Mouse (Mus musculus) megakaryocyte, adult 5-6 weeks (primary cell): ENCODE results near the gene Srgap3. TPM values are rescaled to one million over a fixed set of nuclear protein-coding genes. Genes with fewer than 3 reads are reported as not detected.
"Not testable (repeated sequence)": the region's sequence is repeated elsewhere in the genome, so short reads cannot be mapped to it uniquely, and the experiment has no call there.

Experiments used
- ATAC-seq: 2 replicates; pipeline ENCODE4 v1.8.0; 2016; ENCODE audit warnings: mild to moderate bottlenecking, inconsistent platforms; ENCODE audit not compliant: poor library complexity, severe bottlenecking
- total RNA-seq, 2 experiments: library from RNA; stranded (forward) in 1 of 2; stranded (reverse) in 1 of 2; fragments of 153-499, 151-499 nt in 1 of 2; fragments of 221-1000, 200-1000 nt in 1 of 2; gene quantifications; 2 replicates each; pipeline versions ENCODE4 v1.2.3 to v1.2.4; 2015 to 2017

The Srgap3 gene
- total RNA-seq, 2 experiments from 2014 or later = 2.7 to 3.5 TPM

DNA sequence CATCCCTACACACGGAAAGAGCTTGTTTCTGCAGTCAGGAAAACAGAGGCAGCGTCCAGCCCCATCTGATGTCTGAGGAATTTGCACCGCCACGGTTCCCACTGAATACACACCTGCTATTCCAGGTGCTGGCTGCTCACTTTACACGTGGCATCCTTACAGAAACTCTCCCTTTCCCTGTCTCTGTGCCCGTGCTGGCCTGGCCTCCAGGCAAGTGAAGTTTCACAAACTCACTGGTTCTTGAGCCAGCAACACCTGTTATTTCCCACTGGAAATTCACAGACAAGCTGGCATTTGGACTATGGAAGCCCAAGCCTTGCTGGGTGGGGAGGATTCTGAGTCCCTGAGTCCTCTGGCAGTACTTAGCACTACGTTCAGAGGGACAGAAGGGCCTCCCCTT lies 84.6 kb downstream of the Srgap3 start:
- no peak for ATAC-seq

DNA sequence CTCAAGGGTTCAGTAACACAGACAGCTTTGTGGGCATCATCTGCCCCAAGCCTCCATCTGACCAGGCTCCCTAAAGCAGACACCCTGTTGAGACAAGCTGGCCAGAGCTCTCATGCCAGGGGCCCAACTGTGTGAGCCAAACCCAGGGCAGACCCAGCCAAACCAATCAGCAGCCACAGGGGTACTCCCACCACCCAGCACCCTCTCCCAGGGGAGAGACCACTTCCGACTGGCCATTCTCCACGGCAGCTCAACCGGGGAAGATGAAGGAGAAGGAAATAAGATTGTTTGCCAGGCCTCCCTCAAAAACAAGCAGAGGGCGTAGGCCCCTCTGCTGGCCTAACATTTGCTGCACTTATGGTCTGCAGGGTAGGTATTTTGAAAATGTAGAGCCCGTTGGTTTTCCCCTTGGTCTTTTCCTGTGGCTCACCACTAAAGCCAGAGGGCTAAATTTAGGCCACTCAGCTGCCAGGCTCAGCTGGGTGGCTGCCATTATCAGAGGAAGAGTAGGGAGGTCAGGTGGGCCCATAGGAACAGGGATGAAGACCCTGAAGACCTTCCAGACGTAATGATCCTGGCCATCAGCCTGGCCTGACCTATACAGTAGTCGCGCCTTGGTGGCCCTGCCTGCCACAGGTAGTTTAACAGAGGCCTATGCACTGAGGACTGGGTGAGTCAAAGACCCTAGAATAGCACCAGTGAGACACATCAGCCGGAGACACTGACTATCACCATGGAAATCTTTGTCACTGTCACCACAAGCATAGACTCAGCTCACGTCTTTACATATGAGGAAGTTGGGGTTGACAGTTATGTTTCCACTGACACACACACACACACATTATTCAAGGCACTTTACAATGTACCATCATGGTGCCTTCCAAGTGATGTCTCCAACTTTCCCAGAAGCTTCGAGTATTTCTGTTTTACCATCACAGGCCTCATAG lies 85.4 kb downstream of the Srgap3 start:
- peak; percentile 76 for ATAC-seq

DNA sequence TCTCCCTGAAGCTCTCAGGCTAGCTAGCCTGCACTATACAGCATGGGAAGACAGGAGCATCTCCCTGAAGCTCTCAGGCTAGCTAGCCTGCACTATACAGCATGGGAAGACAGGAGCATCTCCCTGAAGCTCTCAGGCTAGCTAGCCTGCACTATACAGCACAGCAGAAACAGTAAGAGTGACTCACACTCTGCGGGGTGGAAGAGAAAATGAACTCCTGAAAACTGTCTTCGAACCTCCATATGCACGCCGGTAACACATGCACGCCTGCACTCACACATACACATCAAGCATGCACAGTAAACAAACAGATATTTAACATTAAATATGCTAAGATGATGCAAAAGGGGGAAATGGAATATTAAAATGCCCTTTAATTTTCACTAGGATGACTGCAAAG lies 86.8 kb downstream of the Srgap3 start:
- not testable (repeated sequence) for ATAC-seq

DNA sequence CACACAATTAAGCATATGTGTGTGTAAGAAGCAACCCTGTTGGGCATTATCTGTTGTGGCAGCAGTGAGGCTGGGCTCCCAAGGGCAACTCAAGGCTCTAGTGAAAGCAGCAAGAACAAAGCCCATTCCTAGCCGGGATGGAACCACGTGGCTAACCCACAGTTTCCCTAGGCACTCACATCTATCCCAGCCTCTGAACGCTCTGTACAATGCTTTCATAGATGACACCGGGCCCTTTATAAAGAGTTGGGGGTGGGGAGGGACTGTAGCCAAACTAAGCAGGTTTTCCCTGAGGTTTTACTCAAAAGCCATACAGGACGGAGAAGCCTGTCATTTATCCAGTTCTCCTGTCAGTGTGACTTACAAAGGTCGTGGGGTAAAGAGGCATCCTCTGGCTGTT lies 90.0 kb downstream of the Srgap3 start:
- no peak for ATAC-seq

DNA sequence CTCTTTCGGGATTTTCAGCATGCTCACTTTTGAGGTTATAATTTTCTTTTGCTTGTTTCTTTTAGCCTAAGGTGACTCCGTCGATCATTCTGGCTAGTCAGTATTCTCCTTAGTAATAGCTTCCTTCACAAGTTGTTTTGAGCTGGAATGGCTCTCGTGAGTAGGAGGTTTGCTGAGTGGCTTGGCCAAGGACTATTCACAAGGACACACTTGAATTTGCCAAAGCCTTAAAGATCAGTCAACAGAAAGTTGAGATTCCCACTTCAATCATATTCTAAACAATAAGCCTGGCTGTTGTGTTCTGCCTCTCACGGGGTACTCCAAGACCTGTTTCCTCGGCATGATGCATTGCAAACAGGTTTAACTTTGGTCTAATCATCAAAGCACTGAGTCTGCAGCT lies 91.9 kb downstream of the Srgap3 start:
- ATAC-seq = no peak

DNA sequence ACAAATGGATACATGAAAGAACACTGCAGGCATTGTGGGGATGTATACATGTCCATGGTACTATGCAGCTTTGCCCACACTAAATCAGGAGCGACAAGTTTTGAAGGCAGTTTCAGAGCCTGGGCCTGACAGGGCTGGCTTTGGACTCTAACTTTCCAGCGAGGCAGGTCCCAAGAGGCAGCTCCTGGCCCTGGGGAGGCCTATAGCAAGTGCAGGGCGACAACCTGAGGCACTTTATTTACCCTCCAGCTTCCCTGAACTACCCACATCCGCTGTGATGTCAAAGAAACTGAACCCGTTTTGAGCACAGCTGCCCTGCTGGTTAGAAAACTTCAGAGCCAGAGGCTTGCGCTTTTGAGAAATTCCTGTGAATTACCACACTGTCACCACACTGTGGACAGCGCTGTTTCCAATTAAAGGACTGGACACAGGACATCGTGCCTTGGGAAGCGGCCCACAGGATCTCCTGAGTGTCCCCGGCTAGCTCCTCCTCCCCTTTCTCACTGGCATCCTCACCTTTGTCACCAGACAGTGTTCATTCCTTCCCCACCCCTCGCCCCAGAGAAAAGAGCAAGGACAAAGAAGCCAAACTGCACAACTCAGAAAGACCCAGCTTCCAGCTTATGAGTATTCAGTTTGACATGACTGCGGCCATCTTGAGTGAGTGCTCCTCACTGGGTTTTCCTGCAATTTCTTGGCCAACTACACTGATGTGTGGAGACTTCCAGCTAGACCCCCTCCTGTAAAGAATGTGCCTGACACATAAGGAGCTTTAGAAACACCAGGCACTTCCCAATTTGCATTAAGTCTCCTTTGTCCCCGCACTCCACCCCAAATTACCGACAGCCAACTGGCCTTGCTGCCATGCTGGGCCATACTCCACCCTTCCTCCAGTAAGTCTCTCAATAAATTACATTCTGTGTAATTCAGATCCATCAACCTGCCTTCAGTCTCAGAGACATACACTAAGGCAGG lies 94.5 kb downstream of the Srgap3 start:
- peak; percentile 53 for ATAC-seq

DNA sequence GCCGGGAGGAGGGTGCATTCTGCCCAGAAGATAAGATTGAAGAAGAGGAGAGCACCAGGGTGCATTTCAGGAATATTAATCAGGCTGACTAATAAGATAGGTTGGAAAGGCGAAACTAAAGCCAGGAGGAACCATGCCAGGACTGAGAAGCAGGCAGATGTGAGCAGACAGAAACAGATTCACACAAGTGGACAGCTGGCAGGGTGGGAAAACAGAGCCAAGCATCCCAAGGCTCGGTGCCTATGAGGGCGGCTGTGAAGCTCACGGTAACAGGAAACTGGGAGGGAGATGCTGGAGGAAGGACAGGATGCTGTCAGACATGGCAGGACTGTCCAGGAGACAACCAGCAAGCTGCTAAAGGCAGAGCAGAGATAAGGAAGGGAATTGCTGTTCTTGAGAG lies 96.3 kb downstream of the Srgap3 start:
- no peak for ATAC-seq

DNA sequence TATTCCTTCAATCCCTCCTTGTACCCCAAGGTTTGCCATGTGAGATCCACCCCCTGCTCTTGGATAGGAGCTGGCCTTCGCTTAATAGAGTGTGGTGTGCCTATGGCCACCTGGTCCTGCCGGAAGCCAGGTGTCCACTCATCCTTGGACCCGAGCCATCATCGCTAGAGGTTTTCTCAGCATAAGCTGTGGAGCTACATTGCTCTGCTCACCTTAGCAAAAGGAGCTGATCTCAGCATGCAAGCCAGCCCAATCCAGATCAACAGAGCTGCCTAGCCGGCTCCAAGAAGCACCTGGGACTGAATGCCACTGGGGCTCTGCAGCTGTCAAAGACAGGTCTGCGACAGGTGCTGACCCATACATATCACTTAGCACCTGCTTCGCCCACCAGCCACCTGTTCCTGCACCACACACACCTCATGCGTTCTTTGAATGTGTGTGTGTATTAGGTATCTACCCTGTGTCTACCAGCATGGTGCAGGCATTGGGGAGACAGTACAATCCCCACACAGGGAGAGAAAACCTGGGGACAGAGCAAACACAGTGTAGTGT lies 98.4 kb downstream of the Srgap3 start:
- ATAC-seq = no peak

DNA sequence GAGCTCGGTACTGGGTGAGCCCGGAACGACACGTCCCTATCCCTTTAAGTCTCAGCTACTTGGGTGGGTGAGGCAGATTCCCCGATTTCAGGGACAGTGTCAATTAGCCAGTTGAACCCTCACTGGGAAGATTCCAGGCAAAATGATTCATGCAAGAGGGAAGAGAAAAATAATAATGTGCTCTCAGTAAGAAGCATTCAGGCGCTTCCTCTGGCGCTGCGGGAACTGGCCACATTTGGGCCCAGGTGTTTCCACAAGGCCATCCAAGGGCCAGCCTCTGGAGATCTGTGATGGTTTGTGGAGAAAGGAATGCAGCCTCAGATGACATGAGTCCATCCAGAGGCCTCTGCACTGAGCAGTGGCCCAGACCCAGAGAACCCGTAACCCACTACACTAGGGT lies 100.2 kb downstream of the Srgap3 start:
- ATAC-seq = no peak

DNA sequence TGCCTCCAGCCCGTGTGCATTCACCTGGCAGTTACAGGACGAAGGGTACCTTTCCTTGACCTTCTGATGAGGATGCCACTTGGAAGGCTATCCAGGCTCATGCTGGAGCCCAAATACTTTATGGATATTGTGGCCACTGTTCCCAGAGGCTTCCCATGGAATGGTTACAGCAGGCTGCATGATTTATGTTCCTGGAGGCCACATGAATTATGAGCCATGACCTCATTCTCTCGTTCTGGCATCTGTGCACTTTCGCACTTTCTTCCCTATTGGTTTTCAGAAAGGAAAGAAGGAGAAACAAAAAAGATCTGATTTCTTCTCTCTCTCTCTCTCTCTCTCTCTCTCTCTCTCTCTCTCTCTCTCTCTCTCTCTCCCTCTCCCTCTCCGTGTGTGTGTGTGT lies 104.6 kb downstream of the Srgap3 start:
- ATAC-seq = no peak

DNA sequence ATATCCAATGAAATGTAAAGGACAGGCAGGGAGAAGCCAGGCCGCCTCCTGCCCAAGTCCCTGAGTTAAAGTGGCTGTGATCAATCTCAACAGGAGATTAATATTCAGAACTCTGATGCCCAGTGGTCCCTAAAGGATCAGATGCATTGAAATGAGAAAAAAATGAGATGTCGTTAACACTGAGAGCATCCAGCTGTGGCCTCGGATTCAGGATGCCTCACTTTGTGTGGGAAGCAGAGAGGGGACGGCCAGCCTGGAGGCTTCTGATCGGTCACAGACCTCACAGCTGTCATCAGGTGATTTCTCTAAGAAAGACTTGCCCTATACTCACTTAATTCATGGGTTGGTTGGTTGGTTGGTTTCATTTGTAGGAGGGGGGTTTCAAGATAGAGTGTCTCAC lies 106.7 kb downstream of the Srgap3 start:
- ATAC-seq = no peak

DNA sequence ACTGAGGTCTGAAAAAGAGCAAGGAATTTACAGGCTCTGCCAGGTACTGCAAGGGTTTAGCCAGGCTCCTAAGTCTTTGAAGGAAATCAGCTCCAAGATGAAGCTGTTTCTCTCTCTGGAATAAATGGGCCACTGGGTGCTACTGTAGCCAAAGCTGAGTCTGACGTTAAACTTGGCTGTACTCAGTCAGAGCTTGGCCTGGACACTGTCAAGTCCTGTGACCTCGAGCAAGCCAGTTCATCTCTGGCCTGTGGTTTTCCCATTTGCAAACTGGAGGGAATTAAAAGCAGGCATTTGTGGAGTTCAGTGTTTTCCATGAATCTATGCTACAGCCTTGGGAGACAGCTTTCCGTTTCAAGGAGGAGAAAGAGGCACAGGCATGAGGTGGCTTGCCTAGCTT lies 107.7 kb downstream of the Srgap3 start:
- ATAC-seq = no peak

DNA sequence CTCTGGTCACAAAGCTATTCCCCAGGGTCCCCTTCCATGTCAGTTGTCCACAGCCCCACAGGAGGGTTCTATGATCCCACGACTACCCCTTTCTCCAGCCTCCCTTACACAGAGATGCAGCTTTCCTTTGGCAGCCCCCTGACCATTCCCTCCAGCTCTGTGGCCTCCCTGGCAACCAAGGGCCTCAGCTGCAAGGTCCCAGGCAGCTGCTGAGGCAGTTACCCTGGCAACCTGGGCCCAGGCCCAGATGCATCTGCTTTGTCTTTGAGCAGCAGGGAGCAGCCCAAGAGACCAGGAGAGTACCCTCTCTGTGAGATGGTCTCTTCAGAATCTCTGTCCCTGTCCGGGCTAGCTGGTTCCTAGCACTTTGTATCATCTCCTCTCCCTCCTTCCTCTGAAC lies 108.2 kb downstream of the Srgap3 start:
- ATAC-seq = no peak

DNA sequence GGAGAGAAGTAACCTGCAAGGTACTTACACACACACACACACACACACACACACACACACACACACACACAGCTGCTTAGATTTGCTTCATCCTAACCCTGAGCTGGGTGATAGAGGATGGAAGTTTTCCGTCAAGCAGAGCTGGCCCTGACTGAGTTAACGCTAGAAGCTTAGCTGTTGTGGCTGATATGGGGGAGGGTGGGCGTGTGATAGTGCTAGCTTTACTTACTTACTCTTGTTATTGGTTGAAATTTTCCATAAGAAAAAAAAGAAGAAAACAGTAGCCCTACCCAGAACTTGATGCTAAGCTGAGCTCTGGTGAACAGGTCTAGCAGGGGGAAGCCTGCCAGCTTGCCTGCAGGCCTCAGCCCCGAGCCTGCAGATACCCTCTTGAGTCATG lies 110.4 kb downstream of the Srgap3 start:
- no peak for ATAC-seq

DNA sequence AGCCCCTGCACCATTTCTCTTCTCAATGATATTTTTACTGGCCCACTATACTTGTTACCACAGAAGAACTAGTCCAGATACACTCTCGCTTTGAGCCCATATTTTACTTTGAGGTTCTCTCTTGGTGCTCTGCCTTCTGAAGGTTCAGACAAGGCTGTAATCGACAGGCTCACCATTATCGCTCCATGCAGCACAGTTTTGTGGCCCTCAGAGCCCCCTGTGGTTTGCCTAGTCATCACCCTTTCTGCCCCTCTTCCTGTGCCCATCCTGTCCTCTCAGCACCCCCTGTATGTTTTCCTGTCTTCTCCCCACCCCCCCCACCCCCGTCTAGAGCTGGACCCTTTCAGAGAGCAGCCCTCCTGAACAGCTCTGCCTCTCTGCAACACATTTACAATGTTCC lies 111.7 kb downstream of the Srgap3 start:
- ATAC-seq = no peak

DNA sequence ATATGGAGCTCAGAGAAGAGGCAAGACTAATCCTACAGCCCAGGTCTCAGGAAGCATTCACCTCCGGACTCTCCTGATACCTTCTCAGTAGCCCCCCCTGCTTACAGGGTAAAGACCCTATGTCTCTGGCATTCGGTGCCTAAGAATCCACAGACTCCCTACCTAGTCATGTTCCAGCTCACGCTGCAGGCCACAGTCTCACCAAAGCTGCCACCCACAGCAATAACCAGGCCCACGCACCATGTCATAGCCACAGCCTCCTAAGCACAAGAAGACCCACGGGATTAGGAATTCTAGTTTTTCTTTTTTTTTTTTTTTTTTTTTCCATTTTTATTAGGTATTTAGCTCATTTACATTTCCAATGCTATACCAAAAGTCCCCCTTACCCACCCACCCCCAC lies 112.6 kb downstream of the Srgap3 start:
- no peak for ATAC-seq

DNA sequence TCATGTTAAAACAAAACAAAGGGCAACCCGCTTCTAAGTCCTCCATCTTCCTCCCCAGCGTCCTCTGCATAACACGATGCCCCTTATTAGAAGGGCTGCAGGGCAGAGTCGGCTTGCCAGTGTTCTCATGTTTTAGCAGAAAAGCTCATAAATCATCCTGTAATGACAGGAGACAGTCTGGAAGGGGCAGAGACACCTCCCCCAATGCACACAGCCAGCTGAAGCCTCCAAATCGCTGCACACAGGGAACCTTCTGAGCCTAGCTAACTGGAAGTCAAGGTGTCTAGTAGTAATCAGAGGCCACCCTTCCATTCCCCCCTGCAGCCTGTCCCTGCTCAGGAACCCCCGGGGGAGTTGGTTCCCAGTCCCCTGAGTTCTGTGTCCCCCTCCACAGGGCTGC lies 113.3 kb downstream of the Srgap3 start:
- no peak for ATAC-seq

DNA sequence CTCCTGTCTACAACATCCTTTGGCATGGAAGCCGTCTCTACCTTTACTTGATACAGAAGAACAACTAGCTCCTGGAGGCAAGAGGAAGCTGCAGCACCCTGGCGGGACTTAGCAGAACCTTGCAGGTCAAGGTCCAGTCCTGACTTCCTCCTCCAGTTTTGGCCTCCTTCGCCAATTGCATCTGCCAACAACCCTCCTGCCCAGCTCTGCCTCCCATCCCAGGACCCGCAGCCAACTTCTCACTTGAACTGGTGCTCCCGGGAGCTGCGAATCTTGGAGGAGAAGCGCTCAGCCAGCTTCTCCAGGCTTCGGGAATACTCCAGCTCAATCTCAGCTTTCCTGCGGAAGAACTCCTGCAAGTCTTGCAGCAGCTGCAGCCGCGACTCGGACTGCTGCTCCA lies 117.9 kb downstream of the Srgap3 start:
- no peak for ATAC-seq

DNA sequence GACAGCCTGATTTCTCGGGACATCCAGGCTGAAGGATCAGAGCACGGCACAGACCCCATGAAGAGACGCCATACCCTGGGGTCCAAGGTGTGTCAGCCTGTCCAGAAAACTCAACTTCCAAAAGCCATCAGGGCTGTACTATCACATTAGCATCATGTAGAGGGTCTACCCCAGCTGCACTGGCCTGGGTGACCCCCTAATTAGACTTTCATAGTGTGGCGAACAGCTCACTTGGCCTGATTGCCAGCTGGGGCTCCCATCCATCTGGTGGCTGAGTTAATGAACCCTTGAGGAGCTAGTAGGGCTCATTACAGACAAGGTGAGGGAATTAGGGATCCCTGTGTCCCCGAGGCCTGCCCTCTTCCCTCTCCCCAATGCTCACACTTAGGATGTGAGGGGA lies 118.6 kb downstream of the Srgap3 start:
- no peak for ATAC-seq

DNA sequence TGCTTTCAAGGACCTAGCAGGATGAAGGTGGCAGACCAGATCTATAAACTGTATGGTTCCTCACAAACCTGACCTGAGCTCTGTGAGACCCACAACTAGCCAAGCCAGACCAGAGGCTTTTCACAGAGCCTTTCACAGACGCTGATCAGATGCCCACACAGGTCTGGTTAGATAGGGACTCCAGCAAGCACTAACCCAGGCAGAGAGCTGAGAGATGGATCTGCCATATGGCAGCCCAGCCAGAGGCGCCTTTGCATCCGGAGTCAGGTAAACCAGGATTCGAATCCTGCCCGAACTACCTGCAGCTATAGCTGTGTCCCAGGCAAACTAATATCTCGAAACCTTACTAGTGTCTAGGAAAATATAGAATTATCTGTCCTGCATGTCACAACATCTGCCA lies 121.4 kb downstream of the Srgap3 start:
- ATAC-seq = no peak

DNA sequence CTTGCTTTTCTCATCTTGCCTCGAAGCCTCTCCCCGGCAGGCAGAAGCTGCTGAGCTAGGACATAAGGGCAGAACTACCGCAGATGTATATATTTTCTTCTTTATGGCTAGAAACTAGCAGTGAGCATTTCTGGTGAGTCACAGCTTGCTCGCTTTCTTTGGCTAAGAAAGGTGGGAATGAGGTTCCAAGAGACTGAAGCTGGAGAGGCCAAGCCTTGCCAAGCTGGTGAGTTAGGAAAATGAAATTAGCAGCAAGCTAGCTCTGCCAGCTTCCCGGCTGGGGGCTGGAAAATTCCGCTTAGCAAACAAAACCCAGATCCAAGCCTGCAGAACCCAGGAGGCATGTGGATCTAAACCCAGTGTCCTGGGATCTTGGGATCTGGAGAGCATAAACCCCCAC lies 124.0 kb downstream of the Srgap3 start:
- no peak for ATAC-seq
